Mouse (Mus musculus) heart, adult 11 months (tissue): Measurements from ENCODE around the gene Rnf10.

Experiments used
- DNase-seq: peaks from one replicate; pipeline ENCODE4 v3.0.0; 2022

Gene Rnf10

GRCm38 (mm10) chr5:115193669-115194625, 78.8 kb downstream of the Rnf10 start, which contains the start of gene Cabp1:
TSS of gene Cabp1 (minus strand) at chr5:115194381.
- peak; percentile 92 for DNase-seq

- peak; percentile 94 for DNase-seq
Observed at GRCm38 (mm10) chr5:115193226-115193625, 79.5 kb downstream of the Rnf10 start.

GRCm38 (mm10) chr5:115192828-115193195, 79.9 kb downstream of the Rnf10 start:
- DNase-seq = no peak

- no peak for DNase-seq
Observed at GRCm38 (mm10) chr5:115191880-115192827, 80.5 kb downstream of the Rnf10 start.
